Mouse (Mus musculus) kidney, embryonic 14.5 days (tissue): ENCODE results near the gene Gskip. TPM values are rescaled to one million over a fixed set of nuclear protein-coding genes. Genes with fewer than 3 reads are reported as not detected.

Experiments
- ATAC-seq: fragments of 200-750 bp; cut with Nextera tagmentation; 2 replicates; pipeline ENCODE4 v1.8.0; 2017; ENCODE audit warnings: moderate number of reproducible peaks, mild to moderate bottlenecking, moderate TSS enrichment, moderate library complexity; ENCODE audit not compliant: low FRiP score, low TSS enrichment
- H3K27ac ChIP-seq: fragments of 300-500 bp; sonication (generic); 2 replicates; pipeline ENCODE4 v1.5.1; 2014; ENCODE audit warnings: low read depth, mild to moderate bottlenecking, low read length, moderate library complexity, mixed read lengths
- H3K27me3 ChIP-seq: fragments of 300-500 bp; sonication (generic); 2 replicates; pipeline ENCODE4 v1.6.1; 2014; ENCODE audit warnings: mild to moderate bottlenecking, low read length; ENCODE audit not compliant: control insufficient read depth, insufficient read depth
- H3K36me3 ChIP-seq: fragments of 300-500 bp; sonication (generic); 2 replicates; pipeline ENCODE4 v1.6.1; 2014; ENCODE audit warnings: low read length, mixed read lengths; ENCODE audit not compliant: control insufficient read depth, insufficient read depth
- H3K4me1 ChIP-seq: fragments of 300-500 bp; sonication (generic); 2 replicates; pipeline ENCODE4 v1.6.1; 2014; ENCODE audit warnings: low read length, mixed read lengths; ENCODE audit not compliant: control insufficient read depth, insufficient read depth
- H3K4me2 ChIP-seq: fragments of 300-500 bp; sonication (generic); replicated peaks from 2 replicates; pipeline ENCODE4 v1.6.1; 2014; ENCODE audit warnings: low read depth, mild to moderate bottlenecking, low read length
- H3K4me3 ChIP-seq: fragments of 300-500 bp; sonication (generic); 2 replicates; pipeline ENCODE4 v1.5.1; 2014; ENCODE audit warnings: mild to moderate bottlenecking, low read length
- H3K9ac ChIP-seq: fragments of 300-500 bp; sonication (generic); 2 replicates; pipeline ENCODE4 v1.6.1; 2014; ENCODE audit warnings: low read depth, mild to moderate bottlenecking, low read length, moderate library complexity
- H3K9me3 ChIP-seq: fragments of 300-500 bp; sonication (generic); 2 replicates; pipeline ENCODE4 v1.6.1; 2016; ENCODE audit warnings: low read length; ENCODE audit not compliant: control insufficient read depth
- WGBS: fragments of 180-500 bp; shearing (Covaris S2); extraction: QIAGEN DNeasy Blood & Tissue Kit; methylation state at CpG from one replicate; pipeline ENCODE4 v1.1.7; 2014; 5-methylcytosine and 5-hydroxymethylcytosine counted together
- polyA plus RNA-seq: library from polyadenylated mRNA; unstranded; fragments of >200 nt; fragmentation: Nextera tagmentation; extraction: Ambion mirVana; gene quantifications from 2 replicates; pipeline ENCODE4 v1.2.1, GENCODE M21; 2014

Gskip gene
- polyA plus RNA-seq, 1 experiment from 2014 or later: 29.6 TPM

GRCm38 (mm10) chr12:105705799-105706487 lies 21.3 kb downstream of the Gskip start, which contains the start of gene Ak7:
Gene Ak7, plus strand, starts transcription at chr12:105705976.
- H3K9me3 ChIP-seq: no peaks in the 10 kb centered on the region
- H3K4me1 ChIP-seq: 0 out of 2 replicates have a peak, but pooled peaks cover 5% of the 10 kb centered on the region
- H3K36me3 ChIP-seq: peaks cover 4% of the 10 kb centered on the region; the same call in 1 of the 2 replicates
- peak within 1 kb of the TSS; percentile 7; the same call in 1 of the 2 replicates for H3K4me3 ChIP-seq
- peak; percentile 99 for ATAC-seq
- no peak within 1 kb of the TSS for H3K27ac ChIP-seq
- H3K9ac ChIP-seq: no peak within 1 kb of the TSS
- 12% methylated on average over 22 of the region's 22 CpGs for WGBS
- H3K4me2 ChIP-seq: peak within 1 kb of the TSS; percentile 40
- no peaks in the 10 kb centered on the region for H3K27me3 ChIP-seq

- Histone ChIP-seq H3K4me3 (no peak overlapping the region), H3K9me3 (no peaks in the 10 kb centered on the region), H3K36me3 (no peaks in the 10 kb centered on the region), H3K9ac (no peak overlapping the region), H3K4me1 (no peaks in the 10 kb centered on the region), H3K4me2 (0 out of 2 replicates have a peak overlapping the region, but pooled peaks have one; percentile 1), H3K27ac (no peak overlapping the region), H3K27me3 (no peaks in the 10 kb centered on the region)
- 66% methylated on average over 17 of the region's 17 CpGs for WGBS
- ATAC-seq: no peak
Observed at GRCm38 (mm10) chr12:105718616-105719015, 34.0 kb downstream of the Gskip start.

- H3K9ac ChIP-seq: no peak overlapping the region
- no peak overlapping the region for H3K4me3 ChIP-seq
- no peak overlapping the region for H3K27ac ChIP-seq
- 87% methylated on average over 3 of the region's 3 CpGs for WGBS
- ATAC-seq: no peak
- no peaks in the 10 kb centered on the region for H3K27me3 ChIP-seq
- H3K36me3 ChIP-seq: no peaks in the 10 kb centered on the region
- no peaks in the 10 kb centered on the region for H3K4me1 ChIP-seq
- H3K4me2 ChIP-seq: no peak overlapping the region
- no peaks in the 10 kb centered on the region for H3K9me3 ChIP-seq
Observed at GRCm38 (mm10) chr12:105720196-105720595, 35.6 kb downstream of the Gskip start.

- Histone ChIP-seq H3K4me3 (no peak overlapping the region), H3K4me2 (no peak overlapping the region), H3K27me3 (no peaks in the 10 kb centered on the region), H3K9ac (no peak overlapping the region), H3K36me3 (no peaks in the 10 kb centered on the region), H3K27ac (no peak overlapping the region), H3K4me1 (no peaks in the 10 kb centered on the region), H3K9me3 (no peaks in the 10 kb centered on the region)
- 72% methylated on average over 14 of the region's 14 CpGs for WGBS
- no peak for ATAC-seq
Observed at GRCm38 (mm10) chr12:105721452-105722132, 37.0 kb downstream of the Gskip start.

- WGBS: 2% methylated on average over 5 of the region's 5 CpGs
- Histone ChIP-seq H3K4me3 (no peak overlapping the region), H3K27me3 (no peaks in the 10 kb centered on the region), H3K9ac (no peak overlapping the region), H3K9me3 (no peaks in the 10 kb centered on the region), H3K4me2 (no peak overlapping the region), H3K4me1 (no peaks in the 10 kb centered on the region), H3K36me3 (no peaks in the 10 kb centered on the region), H3K27ac (no peak overlapping the region)
- peak; percentile 63; the same call in 1 of the 2 replicates for ATAC-seq
Observed at GRCm38 (mm10) chr12:105722657-105723056, 38.0 kb downstream of the Gskip start.

- H3K4me1 ChIP-seq: no peaks in the 10 kb centered on the region
- H3K36me3 ChIP-seq: no peaks in the 10 kb centered on the region
- H3K9ac ChIP-seq: no peak overlapping the region
- H3K4me3 ChIP-seq: no peak overlapping the region
- no peak for ATAC-seq
- no peaks in the 10 kb centered on the region for H3K9me3 ChIP-seq
- WGBS: 48% methylated on average over 1 of the region's 1 CpGs
- H3K27me3 ChIP-seq: no peaks in the 10 kb centered on the region
- H3K27ac ChIP-seq: no peak overlapping the region
- no peak overlapping the region for H3K4me2 ChIP-seq
Observed at GRCm38 (mm10) chr12:105724616-105725015, 40.0 kb downstream of the Gskip start.

GRCm38 (mm10) chr12:105725736-105726135 lies 41.1 kb downstream of the Gskip start:
- Histone ChIP-seq H3K9ac (no peak overlapping the region), H3K4me1 (no peaks in the 10 kb centered on the region), H3K27me3 (no peaks in the 10 kb centered on the region), H3K36me3 (no peaks in the 10 kb centered on the region), H3K9me3 (no peaks in the 10 kb centered on the region), H3K4me3 (no peak overlapping the region), H3K4me2 (no peak overlapping the region), H3K27ac (no peak overlapping the region)
- no peak for ATAC-seq
- WGBS: 82% methylated on average over 13 of the region's 13 CpGs

GRCm38 (mm10) chr12:105727268-105727667 lies 42.6 kb downstream of the Gskip start:
- Histone ChIP-seq H3K9ac (no peak overlapping the region), H3K27me3 (no peaks in the 10 kb centered on the region), H3K4me3 (no peak overlapping the region), H3K9me3 (no peaks in the 10 kb centered on the region), H3K4me1 (no peaks in the 10 kb centered on the region), H3K4me2 (no peak overlapping the region), H3K36me3 (no peaks in the 10 kb centered on the region), H3K27ac (no peak overlapping the region)
- WGBS: 86% methylated on average over 3 of the region's 3 CpGs
- 0 out of 2 replicates have a peak, but pooled peaks have one; percentile 22 for ATAC-seq

- no peak for ATAC-seq
- Histone ChIP-seq H3K9me3 (no peaks in the 10 kb centered on the region), H3K9ac (no peak overlapping the region), H3K4me3 (no peak overlapping the region), H3K4me2 (no peak overlapping the region), H3K27me3 (no peaks in the 10 kb centered on the region), H3K27ac (no peak overlapping the region), H3K36me3 (no peaks in the 10 kb centered on the region), H3K4me1 (no peaks in the 10 kb centered on the region)
- 29% methylated on average over 8 of the region's 8 CpGs for WGBS
Observed at GRCm38 (mm10) chr12:105727964-105728363, 43.3 kb downstream of the Gskip start.
